Mouse (Mus musculus): ENCODE data around the gene Nt5c3b. TPM values are rescaled to one million over a fixed set of nuclear protein-coding genes. Genes with fewer than 3 reads are reported as not detected.

Nt5c3b gene
- polyA plus RNA-seq (2012; ENCODE audit: low replicate concordance), result 58.2 and 66.2 TPM in 2 replicates

DNA sequence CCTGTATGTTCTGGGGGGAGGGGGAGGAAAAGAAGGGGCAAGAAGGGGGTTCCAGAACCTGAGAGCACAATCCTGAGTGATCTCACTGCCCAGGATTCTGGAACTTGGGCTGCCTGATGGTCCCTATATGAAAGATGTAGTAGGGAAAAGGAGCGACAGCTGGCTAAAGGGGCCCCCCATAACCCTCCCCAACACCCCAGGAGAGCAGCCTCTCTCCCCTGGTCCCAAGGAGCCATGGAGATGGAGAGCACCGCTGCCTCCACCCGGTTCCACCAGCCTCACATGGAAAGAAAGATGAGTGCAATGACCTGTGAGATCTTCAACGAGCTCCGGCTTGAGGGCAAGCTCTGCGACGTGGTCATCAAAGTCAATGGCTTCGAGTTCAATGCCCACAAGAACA is at the start of gene Nt5c3b, which contains the start of gene Klhl10:
Gene Nt5c3b, minus strand, starts transcription at position 12 of the 400 bp plus-strand sequence.
Gene Klhl10, plus strand, starts transcription at position 121 of the 400 bp plus-strand sequence.

DNA sequence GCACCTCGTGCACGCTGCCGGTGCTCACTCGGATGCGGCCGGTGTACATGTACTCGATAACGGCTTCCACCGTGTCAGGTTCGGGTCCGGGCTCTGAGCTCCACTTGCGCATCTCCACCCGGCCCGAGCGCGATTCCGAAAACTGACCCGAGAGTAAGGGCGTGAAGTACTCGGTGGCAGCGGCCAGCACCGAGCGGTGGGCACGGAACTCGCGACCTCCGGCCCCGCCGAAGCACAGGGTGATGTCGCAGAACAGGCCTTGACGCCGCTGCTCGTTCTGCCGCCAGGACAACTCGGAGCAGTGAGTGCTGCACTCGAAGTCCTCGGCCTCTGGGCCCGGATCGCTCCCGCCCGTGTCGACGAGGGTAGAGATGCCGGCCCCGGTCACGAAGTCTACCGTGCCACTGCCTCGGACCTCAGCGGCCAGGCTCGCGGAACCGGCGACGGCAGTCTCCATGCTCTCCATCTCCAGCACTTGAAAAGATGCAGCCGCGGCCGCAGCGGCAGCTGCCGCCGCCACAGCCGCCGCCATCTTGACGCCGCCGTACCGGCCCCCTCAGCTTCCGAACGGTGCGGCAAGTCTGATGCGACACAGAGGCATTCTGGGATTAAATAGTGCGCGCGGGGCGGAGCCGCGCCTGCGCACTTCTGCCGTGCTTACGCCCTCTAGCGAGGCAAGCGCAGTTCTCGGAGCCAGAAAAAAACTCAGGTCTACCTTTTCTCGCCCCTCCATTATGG is 30.8 kb upstream of the Nt5c3b start, which contains the start of gene Klhl11:
Gene Klhl11, minus strand, starts transcription at position 545 of the 738 bp plus-strand sequence.

DNA sequence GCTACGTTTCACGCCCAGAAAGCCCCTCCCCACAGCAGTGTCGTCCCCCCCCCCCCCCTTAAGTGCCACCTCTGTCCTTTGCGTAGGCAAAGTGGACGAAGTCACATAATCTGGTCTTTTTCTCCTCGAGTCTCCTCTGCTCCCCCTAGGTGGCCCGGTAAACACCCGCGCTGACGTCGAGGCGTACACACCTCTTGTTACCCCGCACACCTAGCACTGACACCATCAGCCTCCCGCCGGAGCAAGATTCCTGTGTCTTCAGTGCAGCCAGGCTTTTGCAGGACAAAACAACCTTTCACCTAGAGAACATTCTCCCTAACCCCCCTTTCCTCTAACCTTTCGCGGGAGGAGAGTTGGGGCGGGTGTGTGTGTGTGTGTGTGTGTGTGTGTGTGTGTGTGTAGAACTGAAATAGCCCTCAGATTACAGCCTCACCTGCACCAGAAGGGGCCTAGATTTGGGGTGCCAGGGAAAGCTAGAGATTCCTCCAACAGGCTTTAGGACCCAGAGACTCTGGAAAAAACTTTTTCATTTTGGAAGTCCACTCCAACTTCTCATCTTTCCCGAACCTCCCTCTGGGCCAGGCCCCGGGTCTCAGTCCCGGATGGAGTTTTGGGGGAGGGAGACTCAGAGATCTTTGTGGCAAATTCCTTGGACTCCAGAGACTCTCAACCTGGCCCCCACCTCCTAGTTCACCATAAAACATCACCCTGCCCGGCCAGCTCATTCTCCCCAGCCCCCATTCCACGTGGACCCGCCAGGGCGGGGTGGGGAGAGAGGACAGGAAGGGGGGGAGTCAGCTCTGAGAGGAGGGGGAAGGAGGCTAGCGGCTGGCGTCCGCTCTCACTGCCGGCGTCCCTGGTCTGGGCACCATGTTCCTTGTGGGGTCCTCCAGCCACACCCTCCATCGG is 26.4 kb downstream of the Nt5c3b start, which contains the start of gene Fkbp10:
Gene Fkbp10, plus strand, starts transcription at position 784 of the 909 bp plus-strand sequence.

DNA sequence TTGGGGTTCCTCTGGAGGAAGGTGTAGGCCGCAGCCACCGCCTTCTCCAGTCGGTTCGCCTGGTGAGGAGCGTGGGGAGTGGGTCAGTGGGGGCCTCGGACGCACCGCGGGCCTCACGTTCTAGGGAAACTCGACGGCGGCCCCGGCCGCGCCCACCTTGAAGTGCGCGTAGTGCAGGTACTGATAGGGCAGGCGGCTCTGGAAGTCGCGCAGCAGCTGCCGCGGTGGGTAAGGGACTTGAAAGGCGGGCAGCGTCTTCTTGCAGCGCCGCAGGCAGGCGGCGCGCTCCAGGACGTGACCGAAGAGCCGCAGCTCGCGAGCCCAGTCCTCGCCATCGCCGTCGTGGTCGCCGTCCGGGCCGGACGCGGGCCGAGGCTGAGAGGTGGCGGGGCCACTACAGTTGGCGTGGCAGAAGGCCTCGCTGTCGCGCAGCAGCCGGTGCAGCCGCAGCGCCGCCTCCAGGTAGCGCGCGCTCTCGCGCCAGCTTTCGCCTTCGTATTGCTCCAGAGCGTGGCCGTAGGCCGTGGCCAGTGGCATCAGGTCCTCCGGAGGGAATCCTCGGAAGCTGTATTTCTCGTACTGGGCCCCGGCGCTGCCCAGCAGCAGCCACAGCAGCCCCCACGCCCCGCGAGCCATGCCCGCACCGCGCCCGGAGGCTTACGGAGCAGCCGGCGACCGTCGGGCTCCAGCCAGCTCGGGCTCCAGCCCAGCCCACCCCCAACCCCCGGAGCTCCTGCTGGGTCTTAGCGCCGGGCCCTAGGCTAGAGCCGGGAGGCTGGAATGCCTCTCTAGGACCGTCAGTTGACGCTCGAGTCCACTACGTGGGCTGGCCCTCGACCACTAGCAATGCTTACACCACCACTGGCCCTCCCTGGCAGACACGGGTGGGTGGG is 27.3 kb downstream of the Nt5c3b start, which contains the start of gene P3h4:
Gene P3h4, minus strand, starts transcription at position 816 of the 893 bp plus-strand sequence.

DNA sequence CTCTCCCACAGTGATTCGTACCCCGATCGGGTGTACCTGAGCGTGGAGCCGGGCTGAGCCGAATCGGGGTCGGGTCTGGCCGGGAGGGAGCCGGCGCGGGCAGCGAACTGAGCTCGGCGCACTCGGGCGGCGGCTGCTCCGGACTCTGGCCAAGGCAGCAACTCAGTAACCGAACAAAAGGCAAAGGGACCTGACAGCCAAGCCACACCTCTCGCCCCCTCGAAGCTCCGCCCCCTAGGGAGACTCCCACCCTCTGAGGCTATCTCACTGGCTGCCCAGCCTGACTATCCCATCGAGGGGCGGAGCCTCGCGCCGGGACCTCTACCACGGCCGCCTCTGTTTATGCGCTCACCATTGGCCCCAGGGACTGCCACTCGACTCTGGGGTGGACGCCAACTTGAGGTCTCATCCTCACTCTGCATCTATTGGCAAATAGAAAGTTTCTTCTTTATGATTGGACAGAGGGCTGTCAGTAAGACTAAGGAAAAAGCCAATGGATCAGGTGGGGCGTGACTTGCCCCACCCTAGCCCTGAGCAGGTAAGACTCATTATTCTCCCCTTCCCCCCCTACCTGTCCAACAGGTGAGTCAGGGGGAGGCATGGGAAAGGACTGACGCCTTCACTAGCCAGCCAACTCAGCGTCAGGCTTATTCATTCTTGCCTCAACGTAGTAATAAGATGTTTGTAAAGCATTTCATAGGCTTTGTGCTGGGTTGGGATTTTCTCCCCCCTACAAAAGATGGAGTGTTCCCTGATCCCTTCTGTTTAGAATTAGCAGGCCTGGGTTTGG is 43.8 kb downstream of the Nt5c3b start, which contains the start of gene Jup:
Gene Jup, minus strand, starts transcription at position 164 of the 790 bp plus-strand sequence.

Other genes starting within 250 kb of the Nt5c3b start
- not detected in 2 replicates for gene Krt9, start 248.6 kb downstream of the Nt5c3b start, polyA plus RNA-seq (2012; ENCODE audit: low replicate concordance)
- 0.23 and 0.48 TPM in 2 replicates for gene Krt14, start 234.3 kb downstream of the Nt5c3b start, polyA plus RNA-seq (2012; ENCODE audit: low replicate concordance)
- gene Krt16, start 192.9 kb downstream of the Nt5c3b start, polyA plus RNA-seq (2012; ENCODE audit: low replicate concordance), result not detected in 2 replicates
- gene Krt17, start 180.8 kb downstream of the Nt5c3b start, polyA plus RNA-seq (2012; ENCODE audit: low replicate concordance), result 0.51 TPM in 1 of 2 replicates, not detected in the other
- not detected in 2 replicates for gene Krt42, start 171.9 kb downstream of the Nt5c3b start, polyA plus RNA-seq (2012; ENCODE audit: low replicate concordance)
- gene Eif1, start 121.9 kb downstream of the Nt5c3b start, polyA plus RNA-seq (2012; ENCODE audit: low replicate concordance), result 561 and 639 TPM in 2 replicates
- gene Gast, start 107.4 kb downstream of the Nt5c3b start, polyA plus RNA-seq (2012; ENCODE audit: low replicate concordance), result not detected in 2 replicates
- 3.3 and 4.1 TPM in 2 replicates for gene Hap1, start 85.7 kb downstream of the Nt5c3b start, polyA plus RNA-seq (2012; ENCODE audit: low replicate concordance)
- gene Jup, start 44.0 kb downstream of the Nt5c3b start, polyA plus RNA-seq (2012; ENCODE audit: low replicate concordance), result 24.0 and 30.2 TPM in 2 replicates
- 0.80 and 1.4 TPM in 2 replicates for gene P3h4, start 27.0 kb downstream of the Nt5c3b start, polyA plus RNA-seq (2012; ENCODE audit: low replicate concordance)
- 3.6 and 3.7 TPM in 2 replicates for gene Fkbp10, start 26.1 kb downstream of the Nt5c3b start, polyA plus RNA-seq (2012; ENCODE audit: low replicate concordance)
- gene Klhl10, start 109 bp upstream of the Nt5c3b start, polyA plus RNA-seq (2012; ENCODE audit: low replicate concordance), result not detected in 2 replicates
- 2.6 and 3.0 TPM in 2 replicates for gene Klhl11, start 30.9 kb upstream of the Nt5c3b start, polyA plus RNA-seq (2012; ENCODE audit: low replicate concordance)
- gene Acly, start 86.2 kb upstream of the Nt5c3b start, polyA plus RNA-seq (2012; ENCODE audit: low replicate concordance), result 4.5 and 57.8 TPM in 2 replicates
- gene Ttc25, start 103.8 kb upstream of the Nt5c3b start, polyA plus RNA-seq (2012; ENCODE audit: low replicate concordance), result not detected in 2 replicates
- 26.2 and 47.0 TPM in 2 replicates for gene Cnp, start 133.1 kb upstream of the Nt5c3b start, polyA plus RNA-seq (2012; ENCODE audit: low replicate concordance)
- 15.7 and 34.6 TPM in 2 replicates for gene Nkiras2, start 177.4 kb upstream of the Nt5c3b start, polyA plus RNA-seq (2012; ENCODE audit: low replicate concordance)
- 21.8 and 31.1 TPM in 2 replicates for gene Dnajc7, start 178.4 kb upstream of the Nt5c3b start, polyA plus RNA-seq (2012; ENCODE audit: low replicate concordance)